15 mouse cellular contexts compared by ENCODE assay signal in genomic region chr15:82183596-82183995, GRCm38 (mm10). TPM values are rescaled to one million over a fixed set of nuclear protein-coding genes. Genes with fewer than 3 reads are reported as not detected.
DNase-seq lines count a peak whose midpoint lies in the region; ATAC-seq and TF ChIP-seq lines count a peak whose summit lies in the region.
"Had no signal": no experiment of that assay in that cellular context is flagged by ENCODE, and none has a peak within 500 bp of the region (broad histone marks: within the 10 kb centered on the region; RNA-seq: fewer than 3 reads in every experiment).

No protein-coding gene starts in this region.

- no peak for DNase-seq in forebrain, embryonic 11.5 days (ENCODE audit: low spot score)
- DNase-seq in midbrain, embryonic 11.5 days (ENCODE audit: low spot score, missing footprints): no peak
- peak; percentile 80 for DNase-seq in yolk sac, embryonic 10.5 days (ENCODE audit: low spot score)
- no peak for DNase-seq in lung, postnatal 0 days (ENCODE audit: low spot score)
- DNase-seq: cerebellum, adult 2 months; lung, postnatal 10 days; retina, postnatal 1 day; thymus, postnatal 14 days had no signal

- no peaks in the 10 kb centered on the region for H3K27me3 ChIP-seq in forebrain, embryonic 11.5 days (ENCODE audit: control insufficient read depth, insufficient read depth, low read length)
- no peaks in the 10 kb centered on the region for H3K27me3 ChIP-seq in forebrain, embryonic 16.5 days (replicated peaks; ENCODE audit: control insufficient read depth, insufficient read depth, low read length)
- H3K27me3 ChIP-seq in intestine, postnatal 0 days (replicated peaks; ENCODE audit: control insufficient read depth, insufficient read depth, low read length): no peaks in the 10 kb centered on the region
- no peaks in the 10 kb centered on the region for H3K27me3 ChIP-seq in intestine, embryonic 15.5 days (replicated peaks)
- H3K27me3 ChIP-seq in midbrain, embryonic 11.5 days (ENCODE audit: control insufficient read depth, insufficient read depth, low read length): no peaks in the 10 kb centered on the region
- H3K27me3 ChIP-seq in midbrain, embryonic 15.5 days (replicated peaks): no peaks in the 10 kb centered on the region
- H3K27me3 ChIP-seq in lung, postnatal 0 days (replicated peaks; ENCODE audit: insufficient read depth, low read length): no peaks in the 10 kb centered on the region
- H3K27me3 ChIP-seq: hindbrain, embryonic 13.5 days had no signal

- 82% methylated on average over 10 of the region's 10 CpGs for WGBS in forebrain, embryonic 11.5 days
- WGBS in forebrain, embryonic 16.5 days: 94% methylated on average over 10 of the region's 10 CpGs
- WGBS in intestine, postnatal 0 days: 60% methylated on average over 10 of the region's 10 CpGs
- WGBS in intestine, embryonic 15.5 days: 65% methylated on average over 10 of the region's 10 CpGs
- WGBS in midbrain, embryonic 11.5 days: 73% methylated on average over 10 of the region's 10 CpGs
- 86% methylated on average over 10 of the region's 10 CpGs for WGBS in midbrain, embryonic 15.5 days
- 64% methylated on average over 10 of the region's 10 CpGs for WGBS in lung, postnatal 0 days

- H3K9ac ChIP-seq in forebrain, embryonic 11.5 days (ENCODE audit: low read length): no peak overlapping the region
- no peak overlapping the region for H3K9ac ChIP-seq in forebrain, embryonic 16.5 days (replicated peaks; ENCODE audit: low read depth, low read length)
- no peak overlapping the region for H3K9ac ChIP-seq in intestine, postnatal 0 days (ENCODE audit: low read depth, low read length)
- no peak overlapping the region for H3K9ac ChIP-seq in intestine, embryonic 15.5 days
- no peak overlapping the region for H3K9ac ChIP-seq in midbrain, embryonic 11.5 days (ENCODE audit: low read length)
- H3K9ac ChIP-seq in midbrain, embryonic 15.5 days: no peak overlapping the region
- no peak overlapping the region for H3K9ac ChIP-seq in lung, postnatal 0 days (replicated peaks; ENCODE audit: low read depth)

- no peak for ATAC-seq in forebrain, embryonic 11.5 days (replicated peaks; ENCODE audit: low FRiP score)
- no peak for ATAC-seq in forebrain, embryonic 16.5 days
- no peak for ATAC-seq in intestine, postnatal 0 days
- ATAC-seq in intestine, embryonic 15.5 days: no peak; the same call in 1 of the 2 replicates
- no peak for ATAC-seq in midbrain, embryonic 11.5 days (ENCODE audit: low FRiP score)
- ATAC-seq in midbrain, embryonic 15.5 days (replicated peaks): no peak
- ATAC-seq in lung, postnatal 0 days: no peak

- TF ChIP-seq EP300 in lung, postnatal 0 days (IDR thresholded peaks at IDR 0.05): no peak

- H3K4me1 ChIP-seq in forebrain, embryonic 11.5 days (replicated peaks; ENCODE audit: control insufficient read depth, insufficient read depth, low read length): no peaks in the 10 kb centered on the region
- H3K4me1 ChIP-seq in forebrain, embryonic 16.5 days (replicated peaks; ENCODE audit: control insufficient read depth, insufficient read depth, low read length): no peaks in the 10 kb centered on the region
- H3K4me1 ChIP-seq in intestine, postnatal 0 days (replicated peaks; ENCODE audit: control insufficient read depth, insufficient read depth, low read length): no peaks in the 10 kb centered on the region
- peaks cover 13% of the 10 kb centered on the region for H3K4me1 ChIP-seq in intestine, embryonic 15.5 days (replicated peaks)
- no peaks in the 10 kb centered on the region for H3K4me1 ChIP-seq in midbrain, embryonic 11.5 days (ENCODE audit: control insufficient read depth, insufficient read depth, low read length)
- H3K4me1 ChIP-seq in midbrain, embryonic 15.5 days: no peaks in the 10 kb centered on the region
- H3K4me1 ChIP-seq in lung, postnatal 0 days (ENCODE audit: insufficient read depth, low read depth, low read length): no peaks in the 10 kb centered on the region
- H3K4me1 ChIP-seq: hindbrain, embryonic 13.5 days had no signal

- no peak overlapping the region for H3K4me2 ChIP-seq in forebrain, embryonic 11.5 days (ENCODE audit: low read depth, low read length, severe bottlenecking)
- H3K4me2 ChIP-seq in forebrain, embryonic 16.5 days (ENCODE audit: low read length): no peak overlapping the region
- H3K4me2 ChIP-seq in intestine, postnatal 0 days (replicated peaks; ENCODE audit: low read depth): no peak overlapping the region
- H3K4me2 ChIP-seq in intestine, embryonic 15.5 days (replicated peaks): no peak overlapping the region
- no peak overlapping the region for H3K4me2 ChIP-seq in midbrain, embryonic 11.5 days
- H3K4me2 ChIP-seq in midbrain, embryonic 15.5 days: no peak overlapping the region
- H3K4me2 ChIP-seq in lung, postnatal 0 days (replicated peaks; ENCODE audit: low read depth, low read length): no peak overlapping the region
- H3K4me2 ChIP-seq: hindbrain, embryonic 13.5 days had no signal

- H3K4me3 ChIP-seq in forebrain, embryonic 11.5 days (ENCODE audit: low read depth, low read length): no peak overlapping the region
- no peak overlapping the region for H3K4me3 ChIP-seq in forebrain, embryonic 16.5 days (replicated peaks; ENCODE audit: low read length)
- no peak overlapping the region for H3K4me3 ChIP-seq in intestine, postnatal 0 days (ENCODE audit: low read depth, low read length)
- H3K4me3 ChIP-seq in intestine, embryonic 15.5 days (replicated peaks): no peak overlapping the region
- H3K4me3 ChIP-seq in midbrain, embryonic 11.5 days (ENCODE audit: low read depth, low read length): no peak overlapping the region
- H3K4me3 ChIP-seq in midbrain, embryonic 15.5 days: no peak overlapping the region
- no peak overlapping the region for H3K4me3 ChIP-seq in lung, postnatal 0 days (ENCODE audit: low read depth, low read length)
- H3K4me3 ChIP-seq: hindbrain, embryonic 13.5 days had no signal

- no peak for TF ChIP-seq CTCF in intestine, postnatal 0 days (IDR thresholded peaks at IDR 0.05; ENCODE audit: low read depth)
- TF ChIP-seq CTCF in lung, postnatal 0 days (IDR thresholded peaks at IDR 0.05): no peak

- H3K9me3 ChIP-seq in forebrain, embryonic 11.5 days (ENCODE audit: control insufficient read depth, low read length): peaks cover 8% of the 10 kb centered on the region; the same call in 1 of the 2 replicates
- H3K9me3 ChIP-seq in forebrain, embryonic 16.5 days (ENCODE audit: control insufficient read depth, low read length): 0 out of 2 replicates have a peak, but pooled peaks cover 3% of the 10 kb centered on the region
- 0 out of 2 replicates have a peak, but pooled peaks cover 3% of the 10 kb centered on the region for H3K9me3 ChIP-seq in intestine, postnatal 0 days (ENCODE audit: control insufficient read depth)
- H3K9me3 ChIP-seq in intestine, embryonic 15.5 days: no peaks in the 10 kb centered on the region
- peaks cover 5% of the 10 kb centered on the region; the same call in 1 of the 2 replicates for H3K9me3 ChIP-seq in midbrain, embryonic 11.5 days (ENCODE audit: control insufficient read depth, low read length)
- no peaks in the 10 kb centered on the region for H3K9me3 ChIP-seq in midbrain, embryonic 15.5 days
- no peaks in the 10 kb centered on the region for H3K9me3 ChIP-seq in lung, postnatal 0 days (ENCODE audit: low read length)

- H3K36me3 ChIP-seq in forebrain, embryonic 11.5 days (ENCODE audit: control insufficient read depth, insufficient read depth, low read length): peaks cover 71% of the 10 kb centered on the region
- H3K36me3 ChIP-seq in forebrain, embryonic 16.5 days (ENCODE audit: control insufficient read depth, insufficient read depth): peaks cover 60% of the 10 kb centered on the region
- H3K36me3 ChIP-seq in intestine, postnatal 0 days (ENCODE audit: control insufficient read depth, insufficient read depth): peaks cover 90% of the 10 kb centered on the region
- H3K36me3 ChIP-seq in intestine, embryonic 15.5 days: peaks cover 87% of the 10 kb centered on the region
- peaks cover 85% of the 10 kb centered on the region for H3K36me3 ChIP-seq in midbrain, embryonic 11.5 days (ENCODE audit: control insufficient read depth, insufficient read depth, low read length)
- peaks cover 85% of the 10 kb centered on the region for H3K36me3 ChIP-seq in midbrain, embryonic 15.5 days (replicated peaks)
- H3K36me3 ChIP-seq in lung, postnatal 0 days (ENCODE audit: insufficient read depth, low read length): peaks cover 85% of the 10 kb centered on the region

- H3K27ac ChIP-seq in forebrain, embryonic 11.5 days (ENCODE audit: low read depth, low read length): peak overlapping the region; percentile 9; the same call in 1 of the 2 replicates
- H3K27ac ChIP-seq in forebrain, embryonic 16.5 days (ENCODE audit: low read length): no peak overlapping the region
- peak overlapping the region; percentile 80 for H3K27ac ChIP-seq in intestine, postnatal 0 days (ENCODE audit: low read depth, low read length)
- H3K27ac ChIP-seq in intestine, embryonic 15.5 days: no peak overlapping the region
- peak overlapping the region; percentile 25; the same call in 1 of the 2 replicates for H3K27ac ChIP-seq in midbrain, embryonic 11.5 days (ENCODE audit: low read depth, low read length)
- no peak overlapping the region for H3K27ac ChIP-seq in midbrain, embryonic 15.5 days
- H3K27ac ChIP-seq in lung, postnatal 0 days (ENCODE audit: low read length): no peak overlapping the region
- H3K27ac ChIP-seq: hindbrain, embryonic 13.5 days had no signal

RNA-seq across cellular contexts. Expression of gene Shisa8, which starts 29.0 kb away (rescaled TPM):
- polyA plus RNA-seq in forebrain, embryonic 11.5 days (2014; fragmentation: Nextera tagmentation; extraction: Ambion mirVana): 0.87 and 1.2 TPM in 2 replicates
- 0.66 and 0.70 TPM in 2 replicates for polyA plus RNA-seq in forebrain, embryonic 16.5 days (2015; fragmentation: Nextera tagmentation; extraction: Ambion mirVana)
- not detected in 2 replicates for polyA plus RNA-seq in intestine, postnatal 0 days (2015; fragmentation: Nextera tagmentation; extraction: Ambion mirVana)
- 0.10 and 0.15 TPM in 2 replicates for polyA plus RNA-seq in intestine, embryonic 15.5 days (2015; fragmentation: Nextera tagmentation; extraction: Ambion mirVana)
- 0.14 and 0.57 TPM in 2 replicates for polyA plus RNA-seq in midbrain, embryonic 11.5 days (2014; fragmentation: Nextera tagmentation; extraction: Ambion mirVana)
- 1.1 and 1.5 TPM in 2 replicates for polyA plus RNA-seq in midbrain, embryonic 15.5 days (2015; fragmentation: Nextera tagmentation; extraction: Ambion mirVana)
- 0.29 and 0.55 TPM in 2 replicates for polyA plus RNA-seq in lung, postnatal 0 days (2015; fragmentation: Nextera tagmentation; extraction: Ambion mirVana)

RNA-seq across cellular contexts. Expression of gene Srebf2, which starts 36.6 kb away (rescaled TPM):
- 209 and 216 TPM in 2 replicates for polyA plus RNA-seq in forebrain, embryonic 11.5 days (2014; fragmentation: Nextera tagmentation; extraction: Ambion mirVana)
- 229 and 232 TPM in 2 replicates for polyA plus RNA-seq in forebrain, embryonic 16.5 days (2015; fragmentation: Nextera tagmentation; extraction: Ambion mirVana)
- polyA plus RNA-seq in intestine, postnatal 0 days (2015; fragmentation: Nextera tagmentation; extraction: Ambion mirVana): 68.7 and 69.5 TPM in 2 replicates
- polyA plus RNA-seq in intestine, embryonic 15.5 days (2015; fragmentation: Nextera tagmentation; extraction: Ambion mirVana): 163 and 172 TPM in 2 replicates
- 148 and 170 TPM in 2 replicates for polyA plus RNA-seq in midbrain, embryonic 11.5 days (2014; fragmentation: Nextera tagmentation; extraction: Ambion mirVana)
- polyA plus RNA-seq in midbrain, embryonic 15.5 days (2015; fragmentation: Nextera tagmentation; extraction: Ambion mirVana): 220 and 224 TPM in 2 replicates
- polyA plus RNA-seq in lung, postnatal 0 days (2015; fragmentation: Nextera tagmentation; extraction: Ambion mirVana): 113 and 115 TPM in 2 replicates

RNA-seq across cellular contexts. Expression of gene Tnfrsf13c, which starts 40.6 kb away (rescaled TPM):
- 0.35 and 0.64 TPM in 2 replicates for polyA plus RNA-seq in forebrain, embryonic 11.5 days (2014; fragmentation: Nextera tagmentation; extraction: Ambion mirVana)
- polyA plus RNA-seq in forebrain, embryonic 16.5 days (2015; fragmentation: Nextera tagmentation; extraction: Ambion mirVana): 0.10 and 0.25 TPM in 2 replicates
- polyA plus RNA-seq in intestine, postnatal 0 days (2015; fragmentation: Nextera tagmentation; extraction: Ambion mirVana): 0.10 TPM in 1 of 2 replicates, not detected in the other
- 0.25 TPM in 1 of 2 replicates, not detected in the other for polyA plus RNA-seq in intestine, embryonic 15.5 days (2015; fragmentation: Nextera tagmentation; extraction: Ambion mirVana)
- 0.07 and 0.17 TPM in 2 replicates for polyA plus RNA-seq in midbrain, embryonic 11.5 days (2014; fragmentation: Nextera tagmentation; extraction: Ambion mirVana)
- polyA plus RNA-seq in midbrain, embryonic 15.5 days (2015; fragmentation: Nextera tagmentation; extraction: Ambion mirVana): 0.08 and 0.26 TPM in 2 replicates
- polyA plus RNA-seq in lung, postnatal 0 days (2015; fragmentation: Nextera tagmentation; extraction: Ambion mirVana): 0.07 and 0.49 TPM in 2 replicates
- polyA plus RNA-seq: hindbrain, embryonic 13.5 days; limb, embryonic 11.5 days; stomach, embryonic 14.5 days had no signal

RNA-seq across cellular contexts. Expression of gene Ccdc134, which starts 55.9 kb away (rescaled TPM):
- polyA plus RNA-seq in forebrain, embryonic 11.5 days (2014; fragmentation: Nextera tagmentation; extraction: Ambion mirVana): 23.6 and 25.5 TPM in 2 replicates
- polyA plus RNA-seq in forebrain, embryonic 16.5 days (2015; fragmentation: Nextera tagmentation; extraction: Ambion mirVana): 16.2 and 16.3 TPM in 2 replicates
- polyA plus RNA-seq in intestine, postnatal 0 days (2015; fragmentation: Nextera tagmentation; extraction: Ambion mirVana): 3.5 and 4.2 TPM in 2 replicates
- polyA plus RNA-seq in intestine, embryonic 15.5 days (2015; fragmentation: Nextera tagmentation; extraction: Ambion mirVana): 12.0 and 12.6 TPM in 2 replicates
- 17.2 and 18.5 TPM in 2 replicates for polyA plus RNA-seq in midbrain, embryonic 11.5 days (2014; fragmentation: Nextera tagmentation; extraction: Ambion mirVana)
- polyA plus RNA-seq in midbrain, embryonic 15.5 days (2015; fragmentation: Nextera tagmentation; extraction: Ambion mirVana): 12.2 and 12.7 TPM in 2 replicates
- polyA plus RNA-seq in lung, postnatal 0 days (2015; fragmentation: Nextera tagmentation; extraction: Ambion mirVana): 10.4 and 10.8 TPM in 2 replicates

Comparison
In these comparisons a context has a peak if more than half of its experiments do, and no peak if none do; other contexts are left out.
1. H3K27ac ChIP-seq: peak in forebrain, embryonic 11.5 days (single experiment), intestine, postnatal 0 days (single experiment) and midbrain, embryonic 11.5 days (single experiment); none in forebrain, embryonic 16.5 days (single experiment), intestine, embryonic 15.5 days (single experiment), midbrain, embryonic 15.5 days (single experiment) and lung, postnatal 0 days (single experiment).